Mouse (Mus musculus) gastrocnemius, postnatal 14 days (tissue): ENCODE results near the gene 2300003K06Rik. TPM values are rescaled to one million over a fixed set of nuclear protein-coding genes. Genes with fewer than 3 reads are reported as not detected.
"Not testable (repeated sequence)": the region's sequence is repeated elsewhere in the genome, so short reads cannot be mapped to it uniquely, and the experiment has no call there.

ENCODE experiments used
- DNase-seq: peaks from one replicate; pipeline ENCODE4 v3.0.0; 2021; ENCODE audit warnings: mixed read lengths
- intact Hi-C: fragments of 180-260 bp; cut with DNase I; formaldehyde crosslinking; loops from one replicate; pipeline ENCODE4 v1.15.1; 2025; ENCODE audit warnings: low total_unique reads
- long read RNA-seq, 2 experiments: library from polyadenylated mRNA; stranded (forward); transcript quantifications; one replicate each; pipeline ENCODE4 v2.0.0; 2021
- total RNA-seq, 2 experiments: library from RNA; stranded (reverse); gene quantifications; 2 replicates each; pipeline ENCODE4 v1.2.3; 2021

2300003K06Rik gene
- total RNA-seq: not detected
- long read RNA-seq, experiment 1: 0 reads
- long read RNA-seq, experiment 2: 0 reads

GRCm38 (mm10) chr11:99837966-99838365 lies at the start of gene 2300003K06Rik:
TSS of gene 2300003K06Rik (minus strand) at chr11:99838066.
- DNase-seq: no peak
- intact Hi-C loops: no loop called here

- DNase-seq, intact Hi-C loops: not testable (repeated sequence)
Measured at GRCm38 (mm10) chr11:99878887-99879286, 41.0 kb upstream of the 2300003K06Rik start, which contains the start of gene Gm11567. TSS of gene Gm11567 (plus strand) at chr11:99879187.

GRCm38 (mm10) chr11:99873089-99873488 lies 35.2 kb upstream of the 2300003K06Rik start, which contains the start of gene Krtap9-1:
TSS of gene Krtap9-1 (plus strand) at chr11:99873389.
- DNase-seq, intact Hi-C loops: not testable (repeated sequence)

GRCm38 (mm10) chr11:99864176-99864575 lies 26.3 kb upstream of the 2300003K06Rik start, which contains the start of gene Gm11559:
TSS of gene Gm11559 (plus strand) at chr11:99864476.
- intact Hi-C loops, DNase-seq: not testable (repeated sequence)

GRCm38 (mm10) chr11:99858761-99859160 lies 20.9 kb upstream of the 2300003K06Rik start:
- no peak for DNase-seq
- intact Hi-C loops: no loop called here

GRCm38 (mm10) chr11:99857617-99858016 lies 19.8 kb upstream of the 2300003K06Rik start, which contains the start of gene Gm11568:
TSS of gene Gm11568 (plus strand) at chr11:99857917.
- DNase-seq: no peak
- intact Hi-C loops: no loop called here

GRCm38 (mm10) chr11:99854121-99854520 lies 16.3 kb upstream of the 2300003K06Rik start:
- no peak for DNase-seq
- intact Hi-C loops: no loop called here

GRCm38 (mm10) chr11:99851508-99851907 lies 13.6 kb upstream of the 2300003K06Rik start, which contains the start of gene Krtap4-16:
TSS of gene Krtap4-16 (minus strand) at chr11:99851608.
- intact Hi-C loops: no loop called here
- no peak for DNase-seq

GRCm38 (mm10) chr11:99846746-99847145 lies 8.9 kb upstream of the 2300003K06Rik start:
- no peak for DNase-seq
- intact Hi-C loops: no loop called here

- intact Hi-C loops: no loop called here
- DNase-seq: no peak
Measured at GRCm38 (mm10) chr11:99842185-99842584, 4.3 kb upstream of the 2300003K06Rik start.

GRCm38 (mm10) chr11:99815566-99815965 lies 22.3 kb downstream of the 2300003K06Rik start, which contains the start of gene Gm11564:
TSS of gene Gm11564 (minus strand) at chr11:99815666.
- intact Hi-C loops, DNase-seq: not testable (repeated sequence)

- intact Hi-C loops, DNase-seq: not testable (repeated sequence)
Measured at GRCm38 (mm10) chr11:99809792-99810191, 28.1 kb downstream of the 2300003K06Rik start, which contains the start of gene Krtap4-13. TSS of gene Krtap4-13 (minus strand) at chr11:99809892.

- intact Hi-C loops: not testable (repeated sequence)
Measured at GRCm38 (mm10) chr11:99804346-99804745, 33.5 kb downstream of the 2300003K06Rik start, which contains the start of gene Gm11554. TSS of gene Gm11554 (minus strand) at chr11:99804446.

GRCm38 (mm10) chr11:99798832-99799231 lies 39.0 kb downstream of the 2300003K06Rik start, which contains the start of gene Gm11569:
TSS of gene Gm11569 (minus strand) at chr11:99798932.
- DNase-seq, intact Hi-C loops: not testable (repeated sequence)

More at GRCm38 (mm10) chr11:99804346-99804745, 33.5 kb downstream of the 2300003K06Rik start, which contains the start of gene Gm11554:
- DNase-seq: not testable (repeated sequence)

GRCm38 (mm10) chr11:99793367-99793766 lies 44.5 kb downstream of the 2300003K06Rik start, which contains the start of gene Gm11596:
TSS of gene Gm11596 (minus strand) at chr11:99793467.
- intact Hi-C loops: no loop called here
- no peak for DNase-seq

Other genes with a start within 250 kb of the 2300003K06Rik start
- gene Krtap1-3, start 246.7 kb downstream of the 2300003K06Rik start, total RNA-seq: not detected
- gene Krtap9-3, start 240.0 kb downstream of the 2300003K06Rik start, total RNA-seq: not detected
- not detected for gene Gm11938, start 234.8 kb downstream of the 2300003K06Rik start, total RNA-seq
- not detected for gene Gm11937, start 227.9 kb downstream of the 2300003K06Rik start, total RNA-seq
- not detected for gene Krtap2-4, start 223.2 kb downstream of the 2300003K06Rik start, total RNA-seq
- not detected for gene Gm11562, start 217.6 kb downstream of the 2300003K06Rik start, total RNA-seq
- not detected for gene Krtap4-1, start 209.8 kb downstream of the 2300003K06Rik start, total RNA-seq
- not detected for gene Krtap4-2, start 203.0 kb downstream of the 2300003K06Rik start, total RNA-seq
- gene Krtap4-7, start 194.0 kb downstream of the 2300003K06Rik start, total RNA-seq: not detected
- not detected for gene Gm11555, start 187.8 kb downstream of the 2300003K06Rik start, total RNA-seq
- not detected for gene Gm11563, start 179.1 kb downstream of the 2300003K06Rik start, total RNA-seq
- not detected for gene Krtap4-6, start 172.1 kb downstream of the 2300003K06Rik start, total RNA-seq
- not detected for gene Gm14190, start 147.3 kb downstream of the 2300003K06Rik start, total RNA-seq
- gene Gm14180, start 103.8 kb downstream of the 2300003K06Rik start, total RNA-seq: not detected
- not detected for gene Gm11595, start 65.2 kb downstream of the 2300003K06Rik start, total RNA-seq
- gene Krtap4-8, start 57.4 kb downstream of the 2300003K06Rik start, total RNA-seq: not detected
- not detected for gene Krtap4-9, start 52.9 kb downstream of the 2300003K06Rik start, total RNA-seq
- not detected for gene Gm11596, start 44.6 kb downstream of the 2300003K06Rik start, total RNA-seq
- not detected for gene Gm11569, start 39.1 kb downstream of the 2300003K06Rik start, total RNA-seq
- not detected for gene Gm11554, start 33.6 kb downstream of the 2300003K06Rik start, total RNA-seq
- not detected for gene Krtap4-13, start 28.2 kb downstream of the 2300003K06Rik start, total RNA-seq
- not detected for gene Gm11564, start 22.4 kb downstream of the 2300003K06Rik start, total RNA-seq
- gene Krtap4-16, start 13.5 kb upstream of the 2300003K06Rik start, total RNA-seq: not detected
- not detected for gene Gm11568, start 19.9 kb upstream of the 2300003K06Rik start, total RNA-seq
- gene Gm11559, start 26.4 kb upstream of the 2300003K06Rik start, total RNA-seq: not detected
- not detected for gene Krtap9-1, start 35.3 kb upstream of the 2300003K06Rik start, total RNA-seq
- not detected for gene Gm11567, start 41.1 kb upstream of the 2300003K06Rik start, total RNA-seq
- not detected for gene Krtap31-1, start 69.9 kb upstream of the 2300003K06Rik start, total RNA-seq
- gene Gm11565, start 76.7 kb upstream of the 2300003K06Rik start, total RNA-seq: not detected
- gene Krtap31-2, start 98.2 kb upstream of the 2300003K06Rik start, total RNA-seq: not detected
- not detected for gene Krtap9-5, start 110.4 kb upstream of the 2300003K06Rik start, total RNA-seq
- gene Krtap29-1, start 141.0 kb upstream of the 2300003K06Rik start, total RNA-seq: not detected
- not detected for gene Krtap16-1, start 148.5 kb upstream of the 2300003K06Rik start, total RNA-seq
- not detected for gene Krtap17-1, start 155.9 kb upstream of the 2300003K06Rik start, total RNA-seq
- under 1 TPM in 1 of 2 experiments, not detected in 1; 0.16 TPM for gene Krt33a, start 178.1 kb upstream of the 2300003K06Rik start, total RNA-seq
- gene Krt33b, start 191.8 kb upstream of the 2300003K06Rik start, total RNA-seq: under 1 TPM in 1 of 2 experiments, not detected in 1; 0.31 TPM
- not detected for gene Krt34, start 203.5 kb upstream of the 2300003K06Rik start, total RNA-seq
- gene Krt31, start 212.5 kb upstream of the 2300003K06Rik start, total RNA-seq: not detected